Comparison of ENCODE assay signal across 17 mouse cellular contexts in genomic region chr11:57760509-57761058, GRCm38 (mm10). TPM values are rescaled to one million over a fixed set of nuclear protein-coding genes. Genes with fewer than 3 reads are reported as not detected.
DNase-seq lines count a peak whose midpoint lies in the region; ATAC-seq lines count a peak whose summit lies in the region.
"Had no signal": no experiment of that assay in that cellular context is flagged by ENCODE, and none has a peak within 500 bp of the region (broad histone marks: within the 10 kb centered on the region; RNA-seq: fewer than 3 reads in every experiment).

No protein-coding gene starts in this region.

- no peak for DNase-seq in kidney, adult 9 months
- DNase-seq in forebrain, embryonic 11.5 days (ENCODE audit: low spot score): no peak
- no peak for DNase-seq in adrenal gland, postnatal 36 days
- DNase-seq in layer of hippocampus, adult 8-10 months (ENCODE audit: low spot score in 2 of 2): no peak
- DNase-seq in urinary bladder, postnatal 25 days (ENCODE audit: low spot score): no peak
- DNase-seq: cerebellum, adult 11-12 months; gastrocnemius, postnatal 25 days; kidney, adult 11 months; layer of hippocampus, postnatal 36 days; lung, postnatal 14 days had no signal

- WGBS in kidney, embryonic 14.5 days: 2% methylated on average over 14 of the region's 14 CpGs
- WGBS in forebrain, embryonic 11.5 days: 6% methylated on average over 14 of the region's 14 CpGs
- WGBS in hindbrain, embryonic 16.5 days: 16% methylated on average over 13 of the region's 14 CpGs
- WGBS in neural tube, embryonic 15.5 days: 9% methylated on average over 14 of the region's 14 CpGs

- no peaks in the 10 kb centered on the region for H3K36me3 ChIP-seq in kidney, embryonic 14.5 days (ENCODE audit: control insufficient read depth, insufficient read depth, low read length)
- no peaks in the 10 kb centered on the region for H3K36me3 ChIP-seq in forebrain, embryonic 11.5 days (ENCODE audit: control insufficient read depth, insufficient read depth, low read length)
- no peaks in the 10 kb centered on the region for H3K36me3 ChIP-seq in hindbrain, embryonic 16.5 days (ENCODE audit: control insufficient read depth, insufficient read depth, low read length)
- H3K36me3 ChIP-seq in neural tube, embryonic 15.5 days: no peaks in the 10 kb centered on the region

- no peak overlapping the region for H3K9ac ChIP-seq in kidney, embryonic 14.5 days (ENCODE audit: low read depth, low read length)
- H3K9ac ChIP-seq in forebrain, embryonic 11.5 days (ENCODE audit: low read length): peak overlapping the region; percentile 35
- H3K9ac ChIP-seq in hindbrain, embryonic 16.5 days (ENCODE audit: low read depth, low read length): no peak overlapping the region
- H3K9ac ChIP-seq in neural tube, embryonic 15.5 days (replicated peaks): no peak overlapping the region
- H3K9ac ChIP-seq: heart, embryonic 15.5 days had no signal

- ATAC-seq in kidney, embryonic 14.5 days (ENCODE audit: low FRiP score, low TSS enrichment): peak; percentile 87
- peak; percentile 55 for ATAC-seq in forebrain, embryonic 11.5 days (replicated peaks; ENCODE audit: low FRiP score)
- peak; percentile 54 for ATAC-seq in hindbrain, embryonic 16.5 days
- ATAC-seq in neural tube, embryonic 15.5 days (ENCODE audit: low FRiP score): 0 out of 2 replicates have a peak, but pooled peaks have one; percentile 24
- ATAC-seq: activated CD4-positive, CD25-positive, alpha-beta regulatory T cell, adult 4 months had no signal

- no peaks in the 10 kb centered on the region; the same call in 1 of the 2 replicates for H3K9me3 ChIP-seq in kidney, embryonic 14.5 days (ENCODE audit: control insufficient read depth, low read length)
- H3K9me3 ChIP-seq in forebrain, embryonic 11.5 days (ENCODE audit: control insufficient read depth, low read length): no peaks in the 10 kb centered on the region
- H3K9me3 ChIP-seq in hindbrain, embryonic 16.5 days (ENCODE audit: control insufficient read depth, low read length): no peaks in the 10 kb centered on the region
- no peaks in the 10 kb centered on the region for H3K9me3 ChIP-seq in neural tube, embryonic 15.5 days (replicated peaks)
- H3K9me3 ChIP-seq: G1E; heart, embryonic 15.5 days had no signal

- no peak overlapping the region for H3K4me2 ChIP-seq in kidney, embryonic 14.5 days (replicated peaks; ENCODE audit: low read depth, low read length)
- peak overlapping the region; percentile 29 for H3K4me2 ChIP-seq in forebrain, embryonic 11.5 days (ENCODE audit: low read depth, low read length, severe bottlenecking)
- H3K4me2 ChIP-seq in hindbrain, embryonic 16.5 days (ENCODE audit: low read length): no peak overlapping the region
- H3K4me2 ChIP-seq in neural tube, embryonic 15.5 days: no peak overlapping the region; the same call in 1 of the 2 replicates
- H3K4me2 ChIP-seq: heart, embryonic 15.5 days had no signal

- H3K27ac ChIP-seq in kidney, embryonic 14.5 days (ENCODE audit: low read depth, low read length): no peak overlapping the region
- H3K27ac ChIP-seq in forebrain, embryonic 11.5 days (ENCODE audit: low read depth, low read length): no peak overlapping the region
- H3K27ac ChIP-seq in hindbrain, embryonic 16.5 days (ENCODE audit: low read depth, low read length): no peak overlapping the region
- H3K27ac ChIP-seq in neural tube, embryonic 15.5 days (replicated peaks): no peak overlapping the region
- H3K27ac ChIP-seq: heart, embryonic 15.5 days had no signal

- H3K4me3 ChIP-seq in kidney, embryonic 14.5 days (ENCODE audit: low read length): no peak overlapping the region
- no peak overlapping the region for H3K4me3 ChIP-seq in forebrain, embryonic 11.5 days (ENCODE audit: low read depth, low read length)
- H3K4me3 ChIP-seq in hindbrain, embryonic 16.5 days (ENCODE audit: low read length): no peak overlapping the region
- no peak overlapping the region for H3K4me3 ChIP-seq in neural tube, embryonic 15.5 days (replicated peaks)
- H3K4me3 ChIP-seq: heart, embryonic 15.5 days; myocyte had no signal

- H3K27me3 ChIP-seq in kidney, embryonic 14.5 days (ENCODE audit: control insufficient read depth, insufficient read depth, low read length): no peaks in the 10 kb centered on the region
- 0 out of 2 replicates have a peak, but pooled peaks cover 2% of the 10 kb centered on the region for H3K27me3 ChIP-seq in forebrain, embryonic 11.5 days (ENCODE audit: control insufficient read depth, insufficient read depth, low read length)
- H3K27me3 ChIP-seq in hindbrain, embryonic 16.5 days (replicated peaks; ENCODE audit: control insufficient read depth, insufficient read depth, low read length): no peaks in the 10 kb centered on the region
- H3K27me3 ChIP-seq in neural tube, embryonic 15.5 days (replicated peaks): no peaks in the 10 kb centered on the region
- H3K27me3 ChIP-seq: heart, embryonic 15.5 days had no signal

- no peaks in the 10 kb centered on the region; the same call in 1 of the 2 replicates for H3K4me1 ChIP-seq in kidney, embryonic 14.5 days (ENCODE audit: control insufficient read depth, insufficient read depth, low read length)
- H3K4me1 ChIP-seq in forebrain, embryonic 11.5 days (replicated peaks; ENCODE audit: control insufficient read depth, insufficient read depth, low read length): peaks cover 6% of the 10 kb centered on the region
- peaks cover 5% of the 10 kb centered on the region; the same call in 1 of the 2 replicates for H3K4me1 ChIP-seq in hindbrain, embryonic 16.5 days (ENCODE audit: control insufficient read depth, insufficient read depth, low read depth, low read length)
- H3K4me1 ChIP-seq in neural tube, embryonic 15.5 days: peaks cover 11% of the 10 kb centered on the region

RNA-seq across cellular contexts. Expression of gene Sap30l, which starts 40.9 kb away (rescaled TPM):
- 15.0 and 19.0 TPM in 2 replicates for polyA plus RNA-seq in kidney, embryonic 14.5 days (2014; fragmentation: Nextera tagmentation; extraction: Ambion mirVana)
- polyA plus RNA-seq in forebrain, embryonic 11.5 days (2014; fragmentation: Nextera tagmentation; extraction: Ambion mirVana): 14.1 and 15.8 TPM in 2 replicates
- 5.3 TPM in 2 replicates for polyA plus RNA-seq in hindbrain, embryonic 16.5 days (2015; fragmentation: Nextera tagmentation; extraction: Ambion mirVana)
- 9.7 and 12.4 TPM in 2 replicates for polyA plus RNA-seq in neural tube, embryonic 15.5 days (2015; fragmentation: Nextera tagmentation; extraction: Ambion mirVana)
- total RNA-seq in adrenal gland, postnatal 36 days (2021): 10 to 100 TPM; 52.4 to 60.4 TPM
- 10 to 100 TPM; 46.8 to 53.4 (median 48.9) TPM for total RNA-seq in layer of hippocampus, adult 8-10 months (2022)

Comparison
In these comparisons a context has a peak if more than half of its experiments do, and no peak if none do; other contexts are left out.
1. ATAC-seq: peak in every context shown above with its lines; median percentile 87 in kidney, embryonic 14.5 days; 55 in forebrain, embryonic 11.5 days; 54 in hindbrain, embryonic 16.5 days; 24 in neural tube, embryonic 15.5 days.